Mouse (Mus musculus): ENCODE data around the gene Nfatc3.
A peak's percentile ranks its signal among the peaks of the same experiment; 100 is the strongest.

The Nfatc3 gene

GRCm38 (mm10) chr8:106147868-106148565 is 89.4 kb downstream of the Nfatc3 start:
- no peak for DNase-seq (ENCODE audit: low spot score)

GRCm38 (mm10) chr8:106149025-106149424 is 90.4 kb downstream of the Nfatc3 start:
- DNase-seq (ENCODE audit: low spot score) = no peak

- peak; percentile 71 for DNase-seq (ENCODE audit: low spot score)
These were observed 91.4 kb downstream of the Nfatc3 start, which contains the start of gene Pla2g15 for GRCm38 (mm10) chr8:106149801-106150652. Gene Pla2g15, plus strand, starts transcription at chr8:106150399.

- no peak for DNase-seq (ENCODE audit: low spot score)
These were observed 92.0 kb downstream of the Nfatc3 start for GRCm38 (mm10) chr8:106150653-106151000.

- DNase-seq (ENCODE audit: low spot score) = no peak
These were observed 92.4 kb downstream of the Nfatc3 start for GRCm38 (mm10) chr8:106151041-106151440.

GRCm38 (mm10) chr8:106152876-106153275 is 94.2 kb downstream of the Nfatc3 start:
- DNase-seq (ENCODE audit: low spot score) = no peak

GRCm38 (mm10) chr8:106157419-106157818 is 98.8 kb downstream of the Nfatc3 start:
- DNase-seq (ENCODE audit: low spot score) = no peak

- no peak for DNase-seq (ENCODE audit: low spot score)
These were observed 99.7 kb downstream of the Nfatc3 start for GRCm38 (mm10) chr8:106158381-106158780.

- no peak for DNase-seq (ENCODE audit: low spot score)
These were observed 101.2 kb downstream of the Nfatc3 start for GRCm38 (mm10) chr8:106159876-106160275.

- no peak for DNase-seq (ENCODE audit: low spot score)
These were observed 104.6 kb downstream of the Nfatc3 start for GRCm38 (mm10) chr8:106163251-106163650.

- DNase-seq (ENCODE audit: low spot score) = peak; percentile 44
These were observed 106.8 kb downstream of the Nfatc3 start for GRCm38 (mm10) chr8:106165460-106165859.

- DNase-seq (ENCODE audit: low spot score) = peak; percentile 67
These were observed 109.8 kb downstream of the Nfatc3 start, which contains the start of gene Slc7a6 for GRCm38 (mm10) chr8:106168356-106169016. Gene Slc7a6, plus strand, starts transcription at chr8:106168857.

GRCm38 (mm10) chr8:106169017-106169933 is 110.6 kb downstream of the Nfatc3 start:
- DNase-seq (ENCODE audit: low spot score) = no peak

- no peak for DNase-seq (ENCODE audit: low spot score)
These were observed 111.4 kb downstream of the Nfatc3 start for GRCm38 (mm10) chr8:106169934-106170480.

- DNase-seq (ENCODE audit: low spot score) = no peak
These were observed 114.9 kb downstream of the Nfatc3 start for GRCm38 (mm10) chr8:106173566-106173965.

- no peak for DNase-seq (ENCODE audit: low spot score)
These were observed 118.3 kb downstream of the Nfatc3 start for GRCm38 (mm10) chr8:106176891-106177290.

GRCm38 (mm10) chr8:106177594-106177993 is 119.0 kb downstream of the Nfatc3 start:
- no peak for DNase-seq (ENCODE audit: low spot score)

- DNase-seq (ENCODE audit: low spot score) = no peak
These were observed 119.8 kb downstream of the Nfatc3 start for GRCm38 (mm10) chr8:106178428-106178827.
